ENCODE assay signal across 9 mouse cellular contexts in genomic region chr1:55665828-55666673, GRCm38 (mm10).
DNase-seq lines count a peak whose midpoint lies in the region; ATAC-seq lines count a peak whose summit lies in the region.
"Had no signal": no experiment of that assay in that cellular context is flagged by ENCODE, and none has a peak within 500 bp of the region (broad histone marks: within the 10 kb centered on the region; RNA-seq: fewer than 3 reads in every experiment).

No protein-coding gene starts in this region.

- WGBS in heart, embryonic 11.5 days (ENCODE audit: insufficient replicate concordance): 58% methylated on average over 11 of the region's 11 CpGs
- 29% methylated on average over 11 of the region's 11 CpGs for WGBS in hindbrain, embryonic 11.5 days
- WGBS in midbrain, embryonic 12.5 days: 18% methylated on average over 11 of the region's 11 CpGs

- H3K36me3 ChIP-seq in heart, embryonic 11.5 days (ENCODE audit: control insufficient read depth, insufficient read depth, low read length): no peaks in the 10 kb centered on the region
- no peaks in the 10 kb centered on the region for H3K36me3 ChIP-seq in hindbrain, embryonic 11.5 days (ENCODE audit: control insufficient read depth, insufficient read depth, low read length)
- H3K36me3 ChIP-seq in midbrain, embryonic 12.5 days: no peaks in the 10 kb centered on the region
- H3K36me3 ChIP-seq: embryonic facial prominence, embryonic 12.5 days had no signal

- H3K27me3 ChIP-seq in heart, embryonic 11.5 days (ENCODE audit: control insufficient read depth, insufficient read depth, low read length): no peaks in the 10 kb centered on the region
- H3K27me3 ChIP-seq in hindbrain, embryonic 11.5 days (ENCODE audit: control insufficient read depth, insufficient read depth, low read length): no peaks in the 10 kb centered on the region
- peaks cover 20% of the 10 kb centered on the region for H3K27me3 ChIP-seq in midbrain, embryonic 12.5 days
- H3K27me3 ChIP-seq: embryonic facial prominence, embryonic 12.5 days had no signal

- ATAC-seq in heart, embryonic 11.5 days (replicated peaks; ENCODE audit: insufficient number of reproducible peaks, low FRiP score, low TSS enrichment): no peak
- peak; percentile 90 for ATAC-seq in hindbrain, embryonic 11.5 days (ENCODE audit: low FRiP score)
- ATAC-seq in midbrain, embryonic 12.5 days (ENCODE audit: low FRiP score, low read depth): peak; percentile 86

- no peaks in the 10 kb centered on the region for H3K9me3 ChIP-seq in heart, embryonic 11.5 days (replicated peaks; ENCODE audit: control insufficient read depth, low read length)
- no peaks in the 10 kb centered on the region for H3K9me3 ChIP-seq in hindbrain, embryonic 11.5 days (ENCODE audit: control insufficient read depth, low read length)
- no peaks in the 10 kb centered on the region for H3K9me3 ChIP-seq in midbrain, embryonic 12.5 days
- H3K9me3 ChIP-seq: embryonic facial prominence, embryonic 12.5 days had no signal

- H3K4me1 ChIP-seq in heart, embryonic 11.5 days (ENCODE audit: control insufficient read depth, insufficient read depth, low read length): no peaks in the 10 kb centered on the region
- H3K4me1 ChIP-seq in hindbrain, embryonic 11.5 days (replicated peaks; ENCODE audit: control insufficient read depth, insufficient read depth, low read length): no peaks in the 10 kb centered on the region
- H3K4me1 ChIP-seq in midbrain, embryonic 12.5 days: peaks cover 23% of the 10 kb centered on the region
- H3K4me1 ChIP-seq: embryonic facial prominence, embryonic 12.5 days had no signal

- no peak overlapping the region for H3K27ac ChIP-seq in heart, embryonic 11.5 days (ENCODE audit: low read depth, low read length)
- H3K27ac ChIP-seq in hindbrain, embryonic 11.5 days (ENCODE audit: low read depth, low read length): peak overlapping the region; percentile 59
- H3K27ac ChIP-seq in midbrain, embryonic 12.5 days (replicated peaks): peak overlapping the region; percentile 72
- H3K27ac ChIP-seq: embryonic facial prominence, embryonic 12.5 days had no signal

- H3K9ac ChIP-seq in heart, embryonic 11.5 days (ENCODE audit: low read depth, low read length): no peak overlapping the region
- 0 out of 2 replicates have a peak overlapping the region, but pooled peaks have one; percentile 25 for H3K9ac ChIP-seq in hindbrain, embryonic 11.5 days (ENCODE audit: low read depth, low read length)
- no peak overlapping the region for H3K9ac ChIP-seq in midbrain, embryonic 12.5 days (replicated peaks)
- H3K9ac ChIP-seq: embryonic facial prominence, embryonic 12.5 days had no signal

- H3K4me3 ChIP-seq in heart, embryonic 11.5 days (ENCODE audit: low read depth, low read length): no peak overlapping the region
- H3K4me3 ChIP-seq in hindbrain, embryonic 11.5 days (ENCODE audit: low read depth, low read length): no peak overlapping the region
- H3K4me3 ChIP-seq in midbrain, embryonic 12.5 days: no peak overlapping the region
- H3K4me3 ChIP-seq: embryonic facial prominence, embryonic 12.5 days had no signal

- no peak overlapping the region for H3K4me2 ChIP-seq in heart, embryonic 11.5 days
- H3K4me2 ChIP-seq in hindbrain, embryonic 11.5 days (replicated peaks; ENCODE audit: low read depth, low read length): no peak overlapping the region
- peak overlapping the region; percentile 21 for H3K4me2 ChIP-seq in midbrain, embryonic 12.5 days (replicated peaks)
- H3K4me2 ChIP-seq: embryonic facial prominence, embryonic 12.5 days had no signal

- DNase-seq in heart, adult 8-10 months (ENCODE audit: low spot score): peak; percentile 8
- peak; percentile 52 to 57 for DNase-seq in cerebellum, postnatal 36 days
- DNase-seq in hindbrain, embryonic 11.5 days (ENCODE audit: low spot score): peak; percentile 51
- DNase-seq in urinary bladder, postnatal 25 days (ENCODE audit: low spot score): no peak
- no peak for DNase-seq in ovary, postnatal 36 days (ENCODE audit: low spot score)
- DNase-seq in kidney, postnatal 14 days: no peak

Comparison
In these comparisons a context has a peak if more than half of its experiments do, and no peak if none do; other contexts are left out.
1. DNase-seq: peak in heart, adult 8-10 months (single experiment), cerebellum, postnatal 36 days (2 of 2) and hindbrain, embryonic 11.5 days (single experiment); none in urinary bladder, postnatal 25 days (single experiment), ovary, postnatal 36 days (single experiment) and kidney, postnatal 14 days (single experiment).